Mouse (Mus musculus) liver, postnatal 0 days (tissue): ENCODE results near the gene Pitpnm1.

Experiments used
- CTCF ChIP-seq: sonication (generic); IDR thresholded peaks from 2 replicates; pipeline ENCODE4 v1.5.1; 2016; ENCODE audit warnings: antibody characterized with exemption, low read depth
- EP300 ChIP-seq: IDR thresholded peaks from 2 replicates; pipeline ENCODE4 v1.6.1; 2016; ENCODE audit warnings: antibody characterized with exemption, low read depth, mild to moderate bottlenecking

DNA sequence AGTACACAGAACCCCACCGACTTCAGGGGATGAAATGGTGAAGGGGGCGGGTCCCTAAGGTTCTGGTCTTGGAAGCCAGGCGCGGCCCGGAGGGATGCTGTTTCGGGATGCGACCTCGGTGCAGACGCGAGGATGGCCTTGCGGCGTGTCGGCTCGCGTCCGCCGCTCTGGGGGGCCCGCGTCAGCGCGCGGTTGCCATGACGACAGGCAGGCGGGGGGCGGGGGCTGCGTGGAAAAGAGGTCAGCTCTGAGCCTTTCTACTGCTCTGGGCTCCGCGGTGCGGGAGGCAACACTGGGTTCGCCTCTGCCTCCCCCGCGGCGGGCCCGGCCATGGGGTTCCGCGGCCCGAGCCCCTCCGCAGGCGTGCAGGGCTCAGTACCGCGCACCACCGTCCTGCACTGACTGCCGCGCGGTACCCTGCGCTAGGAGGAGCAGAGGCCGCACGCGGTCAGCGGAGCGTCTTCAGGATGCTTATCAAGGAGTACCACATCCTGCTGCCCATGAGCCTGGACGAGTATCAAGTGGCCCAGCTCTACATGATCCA is 992 bp downstream of the Pitpnm1 start:
- no peak for TF ChIP-seq EP300
- no peak for TF ChIP-seq CTCF
